Mouse (Mus musculus): ENCODE measurements around the gene Vti1a.

Vti1a gene

GRCm38 (mm10) chr19:55381343-55381742, 65.2 kb downstream of the Vti1a start:
- no peak for DNase-seq

- no peak for DNase-seq
Observed at GRCm38 (mm10) chr19:55382745-55383144, 66.7 kb downstream of the Vti1a start.

- no peak for DNase-seq
Observed at GRCm38 (mm10) chr19:55384634-55385033, 68.5 kb downstream of the Vti1a start.

DNA sequence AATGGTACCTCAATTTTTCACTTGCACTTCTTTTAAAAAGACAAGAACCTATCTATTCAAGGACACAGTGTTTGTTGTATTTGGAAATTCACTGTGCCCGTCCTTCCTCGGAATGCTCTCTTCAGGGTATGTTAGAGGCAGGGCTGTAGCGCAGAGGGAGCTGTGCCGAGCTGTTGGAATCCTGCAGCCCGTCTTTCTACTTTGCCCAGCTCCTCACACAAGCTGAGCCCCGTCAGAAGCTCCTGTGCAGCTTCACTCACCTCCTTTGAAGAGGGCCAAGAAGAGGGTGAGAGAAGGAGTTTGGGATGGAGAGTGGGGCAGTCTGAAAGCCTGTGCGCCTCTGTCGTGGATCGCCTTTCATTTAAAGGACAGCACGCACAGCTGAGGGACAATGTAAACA, 72.9 kb downstream of the Vti1a start:
- no peak for DNase-seq

DNA sequence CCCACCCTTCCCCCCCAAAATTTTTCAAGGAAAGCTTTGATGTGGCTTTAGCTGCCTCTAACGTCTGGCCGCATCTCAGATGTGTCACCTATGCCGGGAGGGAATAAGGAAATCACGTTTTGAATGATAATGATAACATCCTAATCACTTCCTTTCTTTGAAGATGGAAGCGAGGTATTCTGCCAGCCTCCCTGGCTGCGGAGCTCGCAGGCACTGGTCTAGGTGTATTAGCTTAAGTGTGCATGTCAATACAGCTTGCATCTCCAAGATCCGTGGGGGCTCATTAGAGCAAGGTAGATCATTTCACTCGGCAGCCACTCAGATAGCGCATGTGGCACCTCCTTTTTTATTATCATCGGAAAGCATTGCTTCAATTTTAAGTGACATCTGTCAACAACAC, 74.2 kb downstream of the Vti1a start:
- no peak for DNase-seq

GRCm38 (mm10) chr19:55401638-55402037, 85.5 kb downstream of the Vti1a start:
- DNase-seq = no peak

DNA sequence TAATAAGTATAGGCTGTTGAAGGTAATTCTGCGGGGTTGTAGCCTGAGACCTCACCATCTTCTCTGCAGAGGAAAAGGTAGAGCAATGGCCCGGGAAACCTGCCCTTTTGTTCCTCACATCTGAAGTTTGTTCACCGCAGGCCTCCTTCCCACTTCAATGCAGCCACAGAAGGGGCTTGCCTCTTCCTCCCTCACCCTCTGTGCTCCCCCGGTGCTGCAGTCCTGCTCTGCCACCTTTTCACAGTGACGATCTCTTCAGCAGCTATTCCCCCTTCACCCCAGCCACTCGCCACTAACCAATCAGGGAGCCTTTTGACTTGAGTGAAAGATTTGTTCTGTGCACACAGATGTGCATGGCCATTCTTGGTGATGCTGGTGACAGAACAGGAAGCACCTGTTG, 92.4 kb downstream of the Vti1a start:
- DNase-seq = no peak

DNA sequence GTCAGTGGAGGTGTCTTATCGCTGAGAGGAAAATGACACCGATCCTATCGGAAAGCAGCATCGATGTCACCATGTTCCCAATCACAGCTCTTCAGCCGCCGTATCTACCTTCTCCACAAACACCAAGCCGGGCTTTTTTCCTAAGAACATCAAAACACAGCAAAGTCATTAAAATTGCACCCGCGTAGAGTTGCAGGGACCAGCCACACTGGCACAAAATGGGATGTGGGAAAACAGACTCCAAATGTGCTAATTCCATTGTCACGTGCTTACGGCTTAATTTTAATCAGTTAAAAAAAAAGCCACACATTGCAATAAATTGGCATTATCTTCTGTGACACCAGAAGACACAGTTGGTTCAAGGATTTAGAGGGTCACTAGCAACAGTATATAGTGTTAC, 95.3 kb downstream of the Vti1a start:
- DNase-seq = no peak

DNA sequence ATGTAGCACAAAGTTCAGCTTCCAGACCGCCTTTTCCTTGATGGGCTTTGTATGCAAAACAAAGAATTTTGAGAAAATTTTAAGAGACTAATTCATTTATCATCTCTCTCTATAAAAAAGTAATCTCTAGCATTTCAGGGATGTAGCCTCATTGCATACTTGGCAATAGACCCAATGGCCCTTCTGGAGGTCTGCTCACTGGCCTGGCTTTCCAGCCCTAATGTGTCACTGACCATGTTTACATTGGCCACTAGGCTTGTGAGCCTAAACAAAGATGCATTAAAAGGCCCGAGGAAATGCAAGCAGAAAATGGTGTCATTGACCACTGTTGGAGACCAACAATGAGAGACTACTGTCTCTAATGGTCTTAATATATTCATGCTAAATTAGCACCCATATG, 95.8 kb downstream of the Vti1a start:
- peak in 1 of 2 experiments; percentile 23 for DNase-seq

- DNase-seq = peak; percentile 77 to 78
Observed at GRCm38 (mm10) chr19:55414050-55414449, 98.0 kb downstream of the Vti1a start.

DNA sequence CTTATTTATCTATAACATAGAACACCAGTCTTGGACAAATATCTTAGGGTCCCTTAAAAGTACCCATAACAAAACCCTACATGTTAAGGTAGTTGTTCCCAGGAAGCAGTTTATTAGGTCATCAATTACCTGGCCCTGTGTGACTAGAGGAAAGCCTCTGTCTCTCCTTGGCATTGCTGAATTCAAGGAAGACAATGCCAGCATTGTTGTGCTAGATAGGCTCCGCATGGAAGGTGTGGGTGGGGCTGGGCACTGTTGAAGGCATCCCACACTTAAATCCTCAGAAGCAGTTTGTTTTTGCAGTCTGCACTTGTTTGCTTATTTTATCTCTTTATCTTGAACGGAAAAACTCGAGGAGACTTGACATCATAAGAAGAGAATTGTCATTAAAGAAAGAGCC, 102.7 kb downstream of the Vti1a start:
- no peak for DNase-seq

GRCm38 (mm10) chr19:55419961-55420360, 103.9 kb downstream of the Vti1a start:
- DNase-seq = no peak

- DNase-seq = no peak
Observed at GRCm38 (mm10) chr19:55421816-55422215, 105.7 kb downstream of the Vti1a start.

DNA sequence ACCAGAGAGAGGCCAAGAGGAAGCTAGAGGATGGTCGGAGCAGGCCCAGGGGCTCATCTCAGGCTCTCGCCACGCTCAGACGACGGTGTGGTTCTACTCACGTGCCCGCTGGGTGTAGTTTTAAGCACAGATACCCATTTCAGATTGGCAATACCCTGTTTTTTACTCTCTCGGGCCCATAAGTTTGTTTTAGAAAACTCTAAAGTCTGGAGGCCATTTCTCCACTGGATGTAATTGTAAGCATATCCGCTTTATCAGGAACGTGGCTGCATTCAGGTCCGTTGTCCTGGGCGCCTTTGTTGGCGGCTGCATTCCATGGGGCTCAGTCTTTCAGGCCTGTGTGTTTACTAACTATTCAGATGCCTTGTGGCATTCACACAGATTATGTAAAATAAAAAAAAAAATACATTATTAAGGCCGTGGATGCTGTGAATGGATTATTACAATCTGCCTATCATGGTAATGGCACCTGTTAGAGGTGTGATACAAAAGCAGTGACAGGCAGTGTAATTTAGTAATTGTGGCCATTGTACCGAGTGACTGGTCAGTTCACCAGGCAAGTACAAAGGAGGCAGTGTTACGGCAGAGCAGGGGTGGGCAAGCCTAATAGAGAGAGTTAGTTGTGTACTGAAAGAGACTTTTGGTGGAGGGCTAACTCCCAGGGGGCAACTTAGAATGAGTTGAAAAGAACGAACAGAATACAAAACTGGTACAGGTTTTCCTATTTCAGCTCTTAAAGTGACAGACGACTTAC, 106.4 kb downstream of the Vti1a start:
- DNase-seq = no peak

DNA sequence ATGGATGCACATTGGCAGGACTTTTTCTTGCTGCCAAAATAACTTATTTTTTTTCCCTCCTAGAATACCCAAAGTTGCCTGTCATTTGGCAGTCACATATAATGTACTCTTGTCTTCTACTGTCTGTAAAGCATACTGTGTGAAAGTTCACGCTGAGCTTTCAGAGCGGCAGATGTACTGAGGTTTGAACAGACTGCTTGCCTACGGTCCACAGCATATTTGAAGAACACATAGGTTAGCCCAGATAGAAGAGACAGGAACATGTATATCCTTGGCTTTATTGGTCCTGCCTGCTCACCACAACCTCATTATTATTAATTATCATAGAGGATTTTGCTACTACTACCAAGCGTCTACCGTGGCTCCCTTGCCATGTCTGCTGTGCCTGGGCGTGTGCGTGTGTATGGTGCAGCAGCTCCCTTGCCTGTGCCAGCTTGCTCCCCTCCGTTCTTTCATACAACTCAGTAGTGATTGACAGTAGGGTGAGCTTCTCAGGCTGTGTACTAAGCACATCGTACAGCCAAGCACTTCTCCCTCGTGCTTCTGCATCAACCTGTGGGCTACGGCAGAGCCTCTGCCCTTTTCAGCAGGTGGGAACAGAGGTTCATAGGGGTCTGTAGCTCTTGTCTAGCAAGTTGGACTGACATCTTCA, 107.1 kb downstream of the Vti1a start:
- DNase-seq = peak in 1 of 2 experiments; percentile 14

DNA sequence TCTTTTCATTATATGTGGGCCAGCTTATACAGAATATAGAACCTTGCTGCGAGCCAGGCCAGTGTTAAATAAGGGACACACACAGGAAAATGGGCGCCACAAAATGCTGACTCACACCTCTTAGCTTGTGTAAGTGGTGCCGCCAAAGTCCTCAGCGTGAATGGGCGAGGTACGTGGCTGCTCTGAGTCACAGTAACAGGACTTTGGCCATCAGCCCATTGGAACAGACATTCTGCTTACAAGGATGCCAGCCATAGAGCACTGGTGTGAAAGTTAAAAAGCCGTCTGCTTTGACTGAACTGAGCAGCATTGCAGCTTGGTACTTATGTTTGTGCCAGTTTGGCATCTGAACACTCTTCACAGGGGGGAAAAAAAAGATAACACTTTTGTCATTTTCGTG, 107.9 kb downstream of the Vti1a start:
- DNase-seq = peak; percentile 97 to 98

- peak; percentile 35 to 39 for DNase-seq
Observed at GRCm38 (mm10) chr19:55424507-55424906, 108.4 kb downstream of the Vti1a start.

- no peak for DNase-seq
Observed at GRCm38 (mm10) chr19:55440306-55440705, 124.2 kb downstream of the Vti1a start.

DNA sequence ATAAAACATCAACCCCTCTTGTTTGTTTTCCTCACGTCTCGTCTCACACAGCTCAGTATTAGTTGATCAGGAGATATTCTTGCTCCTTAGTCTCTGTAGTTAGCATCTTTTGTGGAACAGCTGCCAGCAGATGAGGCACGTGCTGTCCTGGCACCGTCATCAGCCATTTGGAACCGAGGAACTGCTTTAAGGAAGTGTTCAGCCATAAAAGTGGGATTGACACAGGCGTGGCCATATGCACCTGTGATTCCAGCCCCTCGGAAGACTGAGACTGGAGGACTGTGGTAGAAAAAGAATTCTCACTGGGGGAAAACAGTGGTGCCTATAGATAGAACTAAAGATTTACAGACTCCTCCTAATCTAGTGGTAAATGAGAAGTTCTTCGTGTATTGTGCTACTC, 127.5 kb downstream of the Vti1a start:
- DNase-seq = peak; percentile 23 to 38

DNA sequence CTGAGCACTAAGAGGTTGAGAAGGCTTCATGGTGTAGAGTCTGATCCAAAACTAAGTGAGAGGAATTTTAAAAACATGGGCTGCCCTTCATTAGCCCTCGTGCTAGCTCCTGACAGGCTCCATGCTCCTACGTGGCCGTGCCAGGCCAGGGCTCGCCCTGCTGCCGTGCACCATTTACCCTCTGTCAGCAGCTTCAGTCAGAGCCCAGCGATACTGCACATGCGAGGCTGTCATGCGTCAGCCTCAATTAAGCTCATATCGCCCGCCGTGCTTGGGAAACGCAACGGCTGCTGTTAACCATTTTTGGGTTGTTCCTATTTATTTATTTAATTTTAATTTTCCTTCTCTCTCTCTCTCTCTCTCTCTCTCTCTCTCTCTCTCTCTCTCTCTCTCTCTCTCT, 133.0 kb downstream of the Vti1a start:
- DNase-seq = peak; percentile 67 to 75

- DNase-seq = peak in 1 of 2 experiments; percentile 18
Observed at GRCm38 (mm10) chr19:55449506-55449905, 133.4 kb downstream of the Vti1a start.

- no peak for DNase-seq
Observed at GRCm38 (mm10) chr19:55456325-55457091, 140.4 kb downstream of the Vti1a start.

DNA sequence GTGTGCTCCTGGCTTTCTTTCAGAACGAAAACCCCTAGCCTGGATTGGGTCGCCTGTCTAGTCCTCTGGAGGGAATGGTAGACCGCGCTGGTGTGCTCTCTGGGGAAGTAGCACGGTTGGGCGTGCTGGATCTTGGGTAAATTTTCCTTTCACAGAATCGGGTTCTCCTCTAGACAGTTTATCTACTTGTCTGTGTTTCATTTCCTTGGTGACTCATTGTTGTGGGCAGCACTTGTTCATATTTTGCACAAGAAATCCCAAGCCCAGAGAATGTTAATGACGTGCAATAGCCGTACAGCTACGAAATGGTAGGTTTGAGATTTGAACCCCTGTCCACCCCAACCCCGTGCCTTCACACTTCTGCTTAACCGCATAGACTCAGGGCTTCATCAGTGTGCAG, 145.9 kb downstream of the Vti1a start:
- DNase-seq = no peak

GRCm38 (mm10) chr19:55463670-55464069, 147.6 kb downstream of the Vti1a start:
- no peak for DNase-seq
